Mouse (Mus musculus) neural tube, embryonic 12.5 days (tissue): ENCODE measurements around the gene Pmel. TPM values are rescaled to one million over a fixed set of nuclear protein-coding genes. Genes with fewer than 3 reads are reported as not detected.

ENCODE experiments used
- ATAC-seq: fragments of 200-750 bp; cut with Nextera tagmentation; 2 replicates; pipeline ENCODE4 v1.8.0; 2017; ENCODE audit warnings: low read depth, mild to moderate bottlenecking, moderate TSS enrichment, moderate library complexity; ENCODE audit not compliant: low FRiP score
- H3K27ac ChIP-seq: fragments of 300-500 bp; sonication (generic); 2 replicates; pipeline ENCODE4 v1.5.1; 2016
- H3K27me3 ChIP-seq: fragments of 300-500 bp; sonication (generic); replicated peaks from 2 replicates; pipeline ENCODE4 v1.6.1; 2016; ENCODE audit warnings: mild to moderate bottlenecking
- H3K36me3 ChIP-seq: fragments of 300-500 bp; sonication (generic); 2 replicates; pipeline ENCODE4 v1.6.1; 2016; ENCODE audit warnings: mild to moderate bottlenecking
- H3K4me1 ChIP-seq: fragments of 300-500 bp; sonication (generic); 2 replicates; pipeline ENCODE4 v1.6.1; 2016
- H3K4me2 ChIP-seq: fragments of 300-500 bp; sonication (generic); replicated peaks from 2 replicates; pipeline ENCODE4 v1.6.1; 2016; ENCODE audit warnings: mild to moderate bottlenecking
- H3K4me3 ChIP-seq: fragments of 300-500 bp; sonication (generic); 2 replicates; pipeline ENCODE4 v1.5.1; 2016
- H3K9ac ChIP-seq: fragments of 300-500 bp; sonication (generic); 2 replicates; pipeline ENCODE4 v1.6.1; 2016; ENCODE audit warnings: mild to moderate bottlenecking
- H3K9me3 ChIP-seq: fragments of 300-500 bp; sonication (generic); 2 replicates; pipeline ENCODE4 v1.6.1; 2016; ENCODE audit warnings: mild to moderate bottlenecking
- WGBS: fragments of 180-500 bp; shearing (Covaris S2); methylation state at CpG from one replicate; pipeline ENCODE4 v1.1.7; 2016; 5-methylcytosine and 5-hydroxymethylcytosine counted together
- polyA plus RNA-seq: library from polyadenylated mRNA; unstranded; fragments of >200 nt; fragmentation: Nextera tagmentation; extraction: Ambion mirVana; gene quantifications from 2 replicates; pipeline ENCODE4 v1.2.1, GENCODE M21; 2016

The Pmel gene
- polyA plus RNA-seq, 1 experiment from 2014 or later, result 3.7 TPM

- Histone ChIP-seq H3K9ac (peak within 1 kb of the TSS; percentile 69), H3K9me3 (no peaks in the 10 kb centered on the region), H3K36me3 (peaks cover 7% of the 10 kb centered on the region; the same call in 1 of the 2 replicates), H3K27ac (peak within 1 kb of the TSS; percentile 42; the same call in 1 of the 2 replicates), H3K4me2 (peak within 1 kb of the TSS; percentile 94), H3K4me1 (peaks cover 16% of the 10 kb centered on the region; the same call in 1 of the 2 replicates), H3K4me3 (peak within 1 kb of the TSS; percentile 67), H3K27me3 (no peaks in the 10 kb centered on the region)
- under 1% methylated on average over 59 of the region's 60 CpGs for WGBS
- peak; percentile 95 for ATAC-seq
Measured at GRCm38 (mm10) chr10:128673763-128674468, 30.1 kb upstream of the Pmel start, which contains the start of gene Suox. TSS of gene Suox (minus strand) at chr10:128674073.

GRCm38 (mm10) chr10:128674469-128675008, 29.5 kb upstream of the Pmel start:
- Histone ChIP-seq H3K9me3 (no peaks in the 10 kb centered on the region), H3K4me2 (peak overlapping the region; percentile 94), H3K27ac (0 out of 2 replicates have a peak overlapping the region, but pooled peaks have one; percentile 42), H3K36me3 (peaks cover 8% of the 10 kb centered on the region), H3K27me3 (no peaks in the 10 kb centered on the region), H3K4me1 (peaks cover 16% of the 10 kb centered on the region; the same call in 1 of the 2 replicates), H3K4me3 (peak overlapping the region; percentile 67), H3K9ac (peak overlapping the region; percentile 69)
- 3% methylated on average over 9 of the region's 9 CpGs for WGBS
- ATAC-seq, result no peak

DNA sequence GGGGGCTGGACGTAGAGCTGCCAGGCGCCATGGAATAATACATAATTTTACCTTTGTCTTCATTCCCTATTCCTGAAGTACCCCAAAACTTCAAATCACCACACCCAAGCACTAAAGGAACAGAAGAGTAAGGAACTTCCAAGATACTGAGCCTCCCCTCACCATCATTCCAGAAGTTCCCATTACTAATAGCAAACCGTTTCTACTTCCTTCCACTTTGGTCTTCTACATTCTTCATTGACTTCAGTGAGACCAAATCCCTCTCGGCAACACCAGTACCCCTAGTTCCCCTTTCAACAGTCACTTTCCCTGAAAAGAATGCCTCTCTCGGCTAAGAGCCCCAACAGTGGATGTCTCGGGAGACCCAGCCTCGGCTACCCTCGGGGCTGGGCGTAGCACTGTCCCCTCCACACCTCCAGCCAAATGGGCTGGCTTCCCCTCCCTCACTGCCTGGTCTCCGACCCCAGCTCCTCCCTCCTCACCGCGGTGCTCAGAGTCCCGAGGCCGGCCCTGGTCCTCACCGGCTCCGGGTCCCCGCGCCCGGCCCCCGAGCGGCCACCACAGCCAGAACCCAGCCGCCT, 8.5 kb upstream of the Pmel start:
- Histone ChIP-seq H3K4me2 (peak overlapping the region; percentile 70), H3K9me3 (no peaks in the 10 kb centered on the region), H3K4me1 (peaks cover 9% of the 10 kb centered on the region), H3K27me3 (no peaks in the 10 kb centered on the region), H3K9ac (peak overlapping the region; percentile 94), H3K36me3 (peaks cover 14% of the 10 kb centered on the region), H3K27ac (peak overlapping the region; percentile 92), H3K4me3 (peak overlapping the region; percentile 90)
- no peak; the same call in 1 of the 2 replicates for ATAC-seq
- WGBS, result under 1% methylated on average over 22 of the region's 22 CpGs

DNA sequence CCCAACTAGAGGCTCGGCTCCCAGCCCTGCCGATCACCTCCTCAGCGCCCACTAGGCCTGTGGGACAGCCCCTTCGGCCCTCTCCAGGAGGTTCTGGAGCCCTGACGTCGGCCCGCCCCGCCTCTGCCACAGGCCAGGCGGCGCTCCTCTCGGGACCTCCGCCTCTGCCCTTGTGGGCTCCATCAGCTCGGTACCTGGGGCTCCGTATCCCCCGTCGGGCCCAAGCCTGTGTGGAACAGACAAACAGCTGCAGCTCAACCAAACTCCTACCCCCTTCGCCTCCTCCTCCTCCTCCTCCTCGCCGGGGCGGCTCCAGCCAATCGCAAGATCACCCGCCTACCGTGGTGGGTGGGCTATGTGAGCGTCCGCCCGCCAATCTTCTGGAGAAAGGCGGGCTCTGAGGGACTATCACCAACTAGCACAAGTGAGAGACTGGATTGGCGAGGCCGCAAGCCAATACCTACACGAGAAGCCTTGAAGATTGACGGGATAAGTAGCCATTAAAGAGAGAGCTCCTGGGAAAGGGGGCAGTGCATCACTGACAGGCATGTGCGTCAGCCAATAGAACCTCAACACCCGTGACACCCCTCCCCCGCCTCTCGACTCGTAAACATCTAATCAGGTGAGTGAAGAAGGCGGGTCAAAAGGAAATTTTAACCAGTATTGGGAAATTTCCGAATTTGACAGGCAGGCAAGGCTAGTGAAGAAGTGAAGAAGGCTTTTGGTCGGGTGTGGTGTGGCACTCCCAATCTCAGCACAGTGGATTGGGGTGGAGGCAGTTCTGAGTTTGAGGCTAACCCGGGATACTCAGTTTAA, 7.8 kb upstream of the Pmel start, which contains the start of gene Rab5b:
Rab5b (minus strand) TSS at position 273 of the 816 bp plus-strand sequence.
- H3K36me3 ChIP-seq, result peaks cover 19% of the 10 kb centered on the region
- peaks cover 9% of the 10 kb centered on the region for H3K4me1 ChIP-seq
- peak; percentile 100 for ATAC-seq
- H3K27me3 ChIP-seq, result no peaks in the 10 kb centered on the region
- peak within 1 kb of the TSS; percentile 94 for H3K9ac ChIP-seq
- H3K27ac ChIP-seq, result peak within 1 kb of the TSS; percentile 92
- no peaks in the 10 kb centered on the region for H3K9me3 ChIP-seq
- WGBS, result under 1% methylated on average over 40 of the region's 40 CpGs
- H3K4me2 ChIP-seq, result peak within 1 kb of the TSS; percentile 70
- H3K4me3 ChIP-seq, result peak within 1 kb of the TSS; percentile 90

- Histone ChIP-seq H3K27me3 (no peaks in the 10 kb centered on the region), H3K9me3 (no peaks in the 10 kb centered on the region), H3K27ac (no peak overlapping the region), H3K36me3 (peaks cover 21% of the 10 kb centered on the region), H3K9ac (no peak overlapping the region), H3K4me1 (peaks cover 9% of the 10 kb centered on the region), H3K4me3 (no peak overlapping the region), H3K4me2 (peak overlapping the region; percentile 57)
- no peak for ATAC-seq
- 96% methylated on average over 6 of the region's 6 CpGs for WGBS
Measured at GRCm38 (mm10) chr10:128697072-128697725, 6.8 kb upstream of the Pmel start.

GRCm38 (mm10) chr10:128699006-128699405, 5.0 kb upstream of the Pmel start:
- Histone ChIP-seq H3K9me3 (no peaks in the 10 kb centered on the region), H3K4me2 (no peak overlapping the region), H3K27ac (no peak overlapping the region), H3K36me3 (peaks cover 21% of the 10 kb centered on the region), H3K27me3 (no peaks in the 10 kb centered on the region), H3K4me3 (no peak overlapping the region), H3K9ac (no peak overlapping the region), H3K4me1 (peaks cover 17% of the 10 kb centered on the region)
- ATAC-seq, result no peak
- 88% methylated on average over 5 of the region's 5 CpGs for WGBS

DNA sequence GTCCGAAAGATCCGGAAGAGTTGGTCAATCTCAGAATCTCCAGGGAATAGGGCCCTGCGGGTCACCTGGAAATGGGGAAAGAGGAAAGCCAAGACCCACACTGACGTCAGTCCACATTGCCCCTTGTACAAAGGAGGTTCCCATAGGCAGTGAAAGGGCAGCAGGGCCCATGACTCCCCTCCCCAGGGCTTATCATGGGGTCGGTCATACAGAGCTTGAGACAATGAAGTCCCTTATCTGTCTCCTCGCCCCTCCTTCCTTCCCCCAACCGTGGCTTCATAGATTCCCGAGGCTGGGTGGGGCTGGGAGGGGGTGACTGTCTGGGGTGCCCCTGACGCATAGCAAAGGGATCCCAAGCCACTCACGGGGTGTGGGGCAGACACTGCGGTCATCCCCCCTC, 4.4 kb upstream of the Pmel start:
- peaks cover 21% of the 10 kb centered on the region for H3K36me3 ChIP-seq
- whole genome bisulfite sequencing, result 83% methylated on average over 11 of the region's 11 CpGs

GRCm38 (mm10) chr10:128700712-128701111, 3.3 kb upstream of the Pmel start:
- Histone ChIP-seq H3K9me3 (no peaks in the 10 kb centered on the region), H3K36me3 (peaks cover 21% of the 10 kb centered on the region), H3K4me1 (peaks cover 16% of the 10 kb centered on the region), H3K27me3 (no peaks in the 10 kb centered on the region), H3K27ac (no peak overlapping the region), H3K4me2 (no peak overlapping the region), H3K9ac (no peak overlapping the region), H3K4me3 (no peak overlapping the region)
- 96% methylated on average over 5 of the region's 5 CpGs for WGBS
- ATAC-seq, result no peak

More for the DNA sequence above, 4.4 kb upstream of the Pmel start:
- H3K9ac ChIP-seq, result no peak overlapping the region
- ATAC-seq, result no peak
- no peaks in the 10 kb centered on the region for H3K9me3 ChIP-seq
- H3K4me2 ChIP-seq, result no peak overlapping the region
- H3K27me3 ChIP-seq, result no peaks in the 10 kb centered on the region
- peaks cover 20% of the 10 kb centered on the region for H3K4me1 ChIP-seq
- no peak overlapping the region for H3K27ac ChIP-seq
- H3K4me3 ChIP-seq, result no peak overlapping the region

- H3K36me3 ChIP-seq, result peaks cover 21% of the 10 kb centered on the region
- no peak overlapping the region for H3K4me2 ChIP-seq
- H3K27ac ChIP-seq, result no peak overlapping the region
- peaks cover 16% of the 10 kb centered on the region for H3K4me1 ChIP-seq
- H3K27me3 ChIP-seq, result no peaks in the 10 kb centered on the region
- H3K4me3 ChIP-seq, result no peak overlapping the region
- 89% methylated on average over 6 of the region's 6 CpGs for WGBS
- H3K9me3 ChIP-seq, result no peaks in the 10 kb centered on the region
- H3K9ac ChIP-seq, result no peak overlapping the region
- no peak for ATAC-seq
Measured at GRCm38 (mm10) chr10:128702328-128703007, 1.5 kb upstream of the Pmel start.

GRCm38 (mm10) chr10:128704491-128705316, 709 bp downstream of the Pmel start, which contains the start of gene Cdk2:
TSS of gene Cdk2 (minus strand) at chr10:128705031.
- Histone ChIP-seq H3K4me1 (peaks cover 16% of the 10 kb centered on the region), H3K9ac (peak within 1 kb of the TSS; percentile 65), H3K4me3 (peak within 1 kb of the TSS; percentile 75), H3K4me2 (peak within 1 kb of the TSS; percentile 84), H3K27ac (peak within 1 kb of the TSS; percentile 66; the same call in 1 of the 2 replicates), H3K27me3 (no peaks in the 10 kb centered on the region), H3K36me3 (peaks cover 10% of the 10 kb centered on the region), H3K9me3 (no peaks in the 10 kb centered on the region)
- peak; percentile 96 for ATAC-seq
- under 1% methylated on average over 62 of the region's 62 CpGs for WGBS
